Comparison of ENCODE assay signal across 8 mouse cellular contexts in genomic region chr2:71453161-71453916, GRCm38 (mm10). TPM values are rescaled to one million over a fixed set of nuclear protein-coding genes. Genes with fewer than 3 reads are reported as not detected.
A peak's percentile ranks its signal among the peaks of the same experiment; 100 is the strongest.
DNase-seq lines count a peak whose midpoint lies in the region; ATAC-seq and TF ChIP-seq lines count a peak whose summit lies in the region.

Metap1d (plus strand) TSS chr2:71453276.

- TF ChIP-seq CTCF in kidney, postnatal 0 days (IDR thresholded peaks at IDR 0.05; ENCODE audit: low read depth): peak; percentile 28; the same call in 1 of the 2 replicates

- peak within 1 kb of the TSS; percentile 76 for H3K9ac ChIP-seq in heart, embryonic 12.5 days
- H3K9ac ChIP-seq in kidney, postnatal 0 days (ENCODE audit: low read depth, low read length): peak within 1 kb of the TSS; percentile 43
- H3K9ac ChIP-seq in liver, embryonic 11.5 days (ENCODE audit: low read depth, low read length): peak within 1 kb of the TSS; percentile 65
- peak within 1 kb of the TSS; percentile 19; the same call in 1 of the 2 replicates for H3K9ac ChIP-seq in stomach, embryonic 14.5 days (replicated peaks; ENCODE audit: low read depth, low read length)

- H3K4me2 ChIP-seq in heart, embryonic 12.5 days: peak within 1 kb of the TSS; percentile 89
- peak within 1 kb of the TSS; percentile 66 for H3K4me2 ChIP-seq in kidney, postnatal 0 days (ENCODE audit: low read length)
- peak within 1 kb of the TSS; percentile 87 for H3K4me2 ChIP-seq in liver, embryonic 11.5 days
- peak within 1 kb of the TSS; percentile 48 for H3K4me2 ChIP-seq in stomach, embryonic 14.5 days (replicated peaks; ENCODE audit: low read depth, low read length)

- peak within 1 kb of the TSS; percentile 67 for H3K4me3 ChIP-seq in heart, embryonic 12.5 days
- peak within 1 kb of the TSS; percentile 61 for H3K4me3 ChIP-seq in kidney, postnatal 0 days (replicated peaks; ENCODE audit: low read depth, low read length)
- H3K4me3 ChIP-seq in liver, embryonic 11.5 days (ENCODE audit: low read depth, low read length): peak within 1 kb of the TSS; percentile 61
- peak within 1 kb of the TSS; percentile 36 for H3K4me3 ChIP-seq in stomach, embryonic 14.5 days (ENCODE audit: low read depth, low read length)

- DNase-seq in CD4-positive helper T cell, adult 2 months (ENCODE audit: low read depth, low spot score): peak; percentile 93
- DNase-seq in brain, embryonic 18.5 days (ENCODE audit: low read depth, low spot score): peak; percentile 85
- peak; percentile 95 for DNase-seq in kidney, postnatal 0 days (ENCODE audit: low spot score)
- peak; percentile 94 for DNase-seq in liver, embryonic 11.5 days (ENCODE audit: low spot score)
- DNase-seq in naive thymus-derived CD4-positive, alpha-beta T cell, adult 2 months (ENCODE audit: low read depth): peak; percentile 93

- H3K36me3 ChIP-seq in heart, embryonic 12.5 days: no peaks in the 10 kb centered on the region
- no peaks in the 10 kb centered on the region for H3K36me3 ChIP-seq in kidney, postnatal 0 days (ENCODE audit: insufficient read depth, low read length)
- no peaks in the 10 kb centered on the region for H3K36me3 ChIP-seq in liver, embryonic 11.5 days (ENCODE audit: control insufficient read depth, insufficient read depth, low read length)
- H3K36me3 ChIP-seq in stomach, embryonic 14.5 days (ENCODE audit: control insufficient read depth, insufficient read depth, low read length): no peaks in the 10 kb centered on the region

- no peaks in the 10 kb centered on the region; the same call in 1 of the 2 replicates for H3K9me3 ChIP-seq in heart, embryonic 12.5 days (replicated peaks)
- no peaks in the 10 kb centered on the region for H3K9me3 ChIP-seq in kidney, postnatal 0 days (replicated peaks; ENCODE audit: low read length)
- no peaks in the 10 kb centered on the region for H3K9me3 ChIP-seq in liver, embryonic 11.5 days (ENCODE audit: control insufficient read depth, low read length)
- no peaks in the 10 kb centered on the region for H3K9me3 ChIP-seq in stomach, embryonic 14.5 days (ENCODE audit: control insufficient read depth, low read depth, low read length)

- peaks cover 21% of the 10 kb centered on the region for H3K27me3 ChIP-seq in heart, embryonic 12.5 days (replicated peaks)
- no peaks in the 10 kb centered on the region for H3K27me3 ChIP-seq in kidney, postnatal 0 days (ENCODE audit: insufficient read depth, low read length)
- H3K27me3 ChIP-seq in liver, embryonic 11.5 days (replicated peaks; ENCODE audit: control insufficient read depth, insufficient read depth, low read length): 0 out of 2 replicates have a peak, but pooled peaks cover 3% of the 10 kb centered on the region
- H3K27me3 ChIP-seq in stomach, embryonic 14.5 days (ENCODE audit: control insufficient read depth, insufficient read depth, low read length): 0 out of 2 replicates have a peak, but pooled peaks cover 4% of the 10 kb centered on the region

- under 1% methylated on average over 61 of the region's 61 CpGs for WGBS in heart, embryonic 12.5 days
- WGBS in kidney, postnatal 0 days: under 1% methylated on average over 61 of the region's 61 CpGs
- WGBS in liver, embryonic 11.5 days: under 1% methylated on average over 61 of the region's 61 CpGs
- under 1% methylated on average over 61 of the region's 61 CpGs for WGBS in stomach, embryonic 14.5 days

- H3K4me1 ChIP-seq in heart, embryonic 12.5 days (replicated peaks): 0 out of 2 replicates have a peak, but pooled peaks cover 4% of the 10 kb centered on the region
- H3K4me1 ChIP-seq in kidney, postnatal 0 days (replicated peaks; ENCODE audit: insufficient read depth, low read length): 0 out of 2 replicates have a peak, but pooled peaks cover 2% of the 10 kb centered on the region
- peaks cover 10% of the 10 kb centered on the region for H3K4me1 ChIP-seq in liver, embryonic 11.5 days (replicated peaks; ENCODE audit: control insufficient read depth, insufficient read depth, low read length)
- no peaks in the 10 kb centered on the region for H3K4me1 ChIP-seq in stomach, embryonic 14.5 days (ENCODE audit: control insufficient read depth, insufficient read depth, low read length)

- H3K27ac ChIP-seq in heart, embryonic 12.5 days (ENCODE audit: poor library complexity, severe bottlenecking): peak within 1 kb of the TSS; percentile 20; the same call in 1 of the 2 replicates
- H3K27ac ChIP-seq in kidney, postnatal 0 days: no peak within 1 kb of the TSS; the same call in 1 of the 2 replicates
- peak within 1 kb of the TSS; percentile 14 for H3K27ac ChIP-seq in liver, embryonic 11.5 days (ENCODE audit: low read depth, low read length)
- no peak within 1 kb of the TSS for H3K27ac ChIP-seq in stomach, embryonic 14.5 days (ENCODE audit: low read length)

- peak; percentile 99 for ATAC-seq in erythroid progenitor cell, adult 5-6 weeks (replicated peaks; ENCODE audit: low FRiP score, poor library complexity, severe bottlenecking)
- peak; percentile 97 for ATAC-seq in heart, embryonic 12.5 days (ENCODE audit: insufficient number of reproducible peaks, low FRiP score)
- peak; percentile 95 for ATAC-seq in kidney, postnatal 0 days (replicated peaks; ENCODE audit: low FRiP score, low read depth)
- peak; percentile 92 for ATAC-seq in liver, embryonic 11.5 days (replicated peaks; ENCODE audit: low FRiP score)
- ATAC-seq in stomach, embryonic 14.5 days (ENCODE audit: insufficient number of reproducible peaks, insufficient read depth, low FRiP score, low read depth): peak; percentile 96

RNA-seq across cellular contexts. Expression of gene Metap1d, which starts in this region (rescaled TPM):
- total RNA-seq in erythroid progenitor cell, adult 5-6 weeks (2015; ENCODE audit: low replicate concordance): 13.0 and 20.9 TPM in 2 replicates
- total RNA-seq in erythroid progenitor cell, adult 5-6 weeks (2017; ENCODE audit: low replicate concordance): 14.0 and 17.0 TPM in 2 replicates
- polyA plus RNA-seq in heart, embryonic 12.5 days (2016; fragmentation: Nextera tagmentation; extraction: Ambion mirVana): 35.6 and 35.8 TPM in 2 replicates
- 43.1 and 43.6 TPM in 2 replicates for polyA plus RNA-seq in kidney, postnatal 0 days (2015; fragmentation: Nextera tagmentation; extraction: Ambion mirVana)
- polyA plus RNA-seq in liver, embryonic 11.5 days (2014; fragmentation: Nextera tagmentation; extraction: Ambion mirVana): 35.7 and 37.7 TPM in 2 replicates
- polyA plus RNA-seq in stomach, embryonic 14.5 days (2014; fragmentation: Nextera tagmentation; extraction: Ambion mirVana): 46.9 and 52.9 TPM in 2 replicates

Comparison
In these comparisons a context has a peak if more than half of its experiments do, and no peak if none do; other contexts are left out.
1. H3K27ac ChIP-seq: peak in heart, embryonic 12.5 days (single experiment) and liver, embryonic 11.5 days (single experiment); none in kidney, postnatal 0 days (single experiment) and stomach, embryonic 14.5 days (single experiment).
2. H3K9ac ChIP-seq: peak in every context shown above with its lines; median percentile 76 in heart, embryonic 12.5 days; 65 in liver, embryonic 11.5 days; 43 in kidney, postnatal 0 days; 19 in stomach, embryonic 14.5 days.
3. Peak in every context shown above with its lines, with median percentiles within 50 percentile points of each other: DNase-seq, ATAC-seq, H3K4me2 ChIP-seq and H3K4me3 ChIP-seq.